Mouse (Mus musculus) bone marrow macrophage, adult 2 months (primary cell): Measurements from ENCODE around the gene Gxylt1.

ENCODE experiments used
- CTCF ChIP-seq: IDR thresholded peaks from 2 replicates; pipeline ENCODE4 v1.5.1; 2012; ENCODE audit warnings: low read depth, mild to moderate bottlenecking, low read length, moderate library complexity
- POLR2A ChIP-seq: IDR thresholded peaks from 2 replicates; pipeline ENCODE4 v1.6.1; 2012; ENCODE audit warnings: mild to moderate bottlenecking, low read depth, low read length, borderline replicate concordance

GRCm38 (mm10) chr15:93283349-93283748 lies 8.4 kb upstream of the Gxylt1 start:
- TF ChIP-seq CTCF = no peak
- TF ChIP-seq POLR2A = no peak
